Mouse (Mus musculus) limb, embryonic 15.5 days (tissue): ENCODE data around the gene Fbxw26. TPM values are rescaled to one million over a fixed set of nuclear protein-coding genes. Genes with fewer than 3 reads are reported as not detected.
"Not testable (repeated sequence)": the region's sequence is repeated elsewhere in the genome, so short reads cannot be mapped to it uniquely, and the experiment has no call there.

Source experiments
- ATAC-seq: fragments of 200-750 bp; cut with Nextera tagmentation; 2 replicates; pipeline ENCODE4 v1.8.0; 2017; ENCODE audit warnings: low read depth, moderate TSS enrichment; ENCODE audit not compliant: insufficient number of reproducible peaks, low FRiP score, low TSS enrichment
- H3K27ac ChIP-seq: fragments of 300-500 bp; sonication (generic); 2 replicates; pipeline ENCODE4 v1.5.1; 2015; ENCODE audit warnings: moderate library complexity, mild to moderate bottlenecking, inconsistent platforms
- H3K27me3 ChIP-seq: fragments of 300-500 bp; sonication (generic); 2 replicates; pipeline ENCODE4 v1.6.1; 2015; ENCODE audit warnings: inconsistent platforms
- H3K36me3 ChIP-seq: fragments of 300-500 bp; sonication (generic); 2 replicates; pipeline ENCODE4 v1.6.1; 2015; ENCODE audit warnings: inconsistent platforms
- H3K4me1 ChIP-seq: fragments of 300-500 bp; sonication (generic); 2 replicates; pipeline ENCODE4 v1.6.1; 2015; ENCODE audit warnings: inconsistent platforms
- H3K4me2 ChIP-seq: fragments of 300-500 bp; sonication (generic); 2 replicates; pipeline ENCODE4 v1.6.1; 2015; ENCODE audit warnings: mild to moderate bottlenecking, inconsistent platforms
- H3K4me3 ChIP-seq: fragments of 300-500 bp; sonication (generic); 2 replicates; pipeline ENCODE4 v1.5.1; 2015; ENCODE audit warnings: mild to moderate bottlenecking, inconsistent platforms
- H3K9ac ChIP-seq: fragments of 300-500 bp; sonication (generic); 2 replicates; pipeline ENCODE4 v1.6.1; 2015; ENCODE audit warnings: inconsistent platforms
- H3K9me3 ChIP-seq: fragments of 300-500 bp; sonication (generic); 2 replicates; pipeline ENCODE4 v1.6.1; 2016; ENCODE audit warnings: inconsistent platforms
- WGBS: fragments of 180-500 bp; shearing (Covaris S2); methylation state at CpG from one replicate; pipeline ENCODE4 v1.1.7; 2015; 5-methylcytosine and 5-hydroxymethylcytosine counted together
- polyA plus RNA-seq: library from polyadenylated mRNA; unstranded; fragments of >200 nt; fragmentation: Nextera tagmentation; extraction: Ambion mirVana; gene quantifications from 2 replicates; pipeline ENCODE4 v1.2.1, GENCODE M21; 2015

Fbxw26 gene
- not detected in 2 replicates for polyA plus RNA-seq

DNA sequence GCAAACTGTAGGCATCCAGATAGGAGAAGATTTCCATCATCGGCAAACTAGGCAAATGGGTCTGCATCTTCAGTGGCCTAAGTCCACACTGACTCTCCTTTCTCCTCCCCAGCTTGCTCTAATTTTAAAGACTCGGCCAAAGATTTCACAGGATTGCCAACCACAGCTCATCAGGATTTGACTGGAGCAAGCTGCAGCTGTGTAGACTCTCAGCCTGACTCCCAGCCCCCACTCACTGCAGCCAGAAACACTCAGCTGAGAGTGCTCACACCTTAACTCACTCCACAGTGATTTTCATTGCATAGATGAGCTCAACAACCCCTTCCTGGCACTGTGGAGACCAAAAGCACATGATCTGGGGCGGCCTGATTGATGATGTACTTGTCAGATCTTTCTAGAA lies at the start of gene Fbxw26:
Fbxw26 (minus strand) TSS at position 101 of the 400 bp plus-strand sequence.
- ATAC-seq, H3K4me3 ChIP-seq, H3K4me2 ChIP-seq, H3K9me3 ChIP-seq, H3K27me3 ChIP-seq, H3K9ac ChIP-seq, H3K36me3 ChIP-seq, H3K4me1 ChIP-seq, H3K27ac ChIP-seq: not testable (repeated sequence)
- WGBS: 77% methylated on average over 3 of the region's 3 CpGs

DNA sequence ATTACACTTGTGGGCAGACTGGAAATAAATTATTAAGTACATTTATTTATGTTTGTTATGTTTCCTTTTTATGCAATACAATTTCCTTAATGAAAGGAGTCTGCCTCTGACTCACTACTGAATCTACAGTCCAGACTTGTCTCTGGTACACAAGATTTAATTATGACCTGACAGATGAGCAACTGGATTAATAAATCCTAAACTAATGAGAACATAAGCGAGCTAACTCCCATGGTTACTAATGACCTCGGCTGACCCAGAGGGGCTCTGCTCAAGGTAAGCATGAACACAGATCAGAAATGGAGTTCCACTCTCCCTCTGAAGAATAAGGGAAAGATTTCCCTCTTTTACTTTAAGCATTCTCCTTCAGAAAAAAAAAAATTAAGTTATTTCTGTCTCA lies 49.3 kb upstream of the Fbxw26 start:
- Histone ChIP-seq H3K27ac (no peak overlapping the region), H3K4me3 (no peak overlapping the region), H3K4me2 (no peak overlapping the region), H3K4me1 (no peaks in the 10 kb centered on the region), H3K9me3 (no peaks in the 10 kb centered on the region), H3K27me3 (no peaks in the 10 kb centered on the region), H3K36me3 (no peaks in the 10 kb centered on the region), H3K9ac (no peak overlapping the region)
- ATAC-seq: no peak
- WGBS: 63% methylated on average over 2 of the region's 2 CpGs

- not testable (repeated sequence) for ATAC-seq, H3K4me1 ChIP-seq, H3K27ac ChIP-seq, H3K36me3 ChIP-seq, H3K4me3 ChIP-seq, H3K27me3 ChIP-seq, H3K4me2 ChIP-seq, H3K9me3 ChIP-seq, H3K9ac ChIP-seq
- WGBS: 77% methylated on average over 4 of the region's 4 CpGs
These were observed 44.7 kb upstream of the Fbxw26 start, which contains the start of gene Fbxw27 for GRCm38 (mm10) chr9:109790570-109790969. Gene Fbxw27, minus strand, starts transcription at chr9:109790670.

- H3K27ac ChIP-seq, H3K4me2 ChIP-seq, ATAC-seq, H3K4me3 ChIP-seq, H3K27me3 ChIP-seq, H3K9ac ChIP-seq, H3K9me3 ChIP-seq, H3K36me3 ChIP-seq, H3K4me1 ChIP-seq: not testable (repeated sequence)
- 70% methylated on average over 1 of the region's 1 CpGs for WGBS
These were observed 21.0 kb upstream of the Fbxw26 start for GRCm38 (mm10) chr9:109766841-109767240.

- not testable (repeated sequence) for H3K4me3 ChIP-seq, H3K4me2 ChIP-seq, ATAC-seq, H3K9me3 ChIP-seq, H3K9ac ChIP-seq, H3K27ac ChIP-seq, H3K27me3 ChIP-seq, H3K4me1 ChIP-seq, H3K36me3 ChIP-seq
- 66% methylated on average over 4 of the region's 4 CpGs for WGBS
These were observed 43.3 kb downstream of the Fbxw26 start, which contains the start of gene Fbxw18 for GRCm38 (mm10) chr9:109702600-109702999. Gene Fbxw18, minus strand, starts transcription at chr9:109702700.

- WGBS: 8% methylated on average over 1 of the region's 1 CpGs
- Histone ChIP-seq H3K4me3 (no peak overlapping the region), H3K36me3 (no peaks in the 10 kb centered on the region), H3K27me3 (no peaks in the 10 kb centered on the region), H3K9ac (no peak overlapping the region), H3K4me1 (no peaks in the 10 kb centered on the region), H3K4me2 (no peak overlapping the region), H3K9me3 (no peaks in the 10 kb centered on the region), H3K27ac (no peak overlapping the region)
- ATAC-seq: no peak
These were observed 60.6 kb downstream of the Fbxw26 start for GRCm38 (mm10) chr9:109685299-109685698.

Other genes starting within 250 kb of the Fbxw26 start
- not detected in 2 replicates for gene Fbxw15, start 177.8 kb downstream of the Fbxw26 start, polyA plus RNA-seq
- not detected in 2 replicates for gene Fbxw24, start 120.0 kb downstream of the Fbxw26 start, polyA plus RNA-seq
- not detected in 2 replicates for gene Fbxw25, start 81.4 kb downstream of the Fbxw26 start, polyA plus RNA-seq
- not detected in 2 replicates for gene Fbxw18, start 43.4 kb downstream of the Fbxw26 start, polyA plus RNA-seq
- not detected in 2 replicates for gene Fbxw27, start 44.6 kb upstream of the Fbxw26 start, polyA plus RNA-seq
- gene Spink8, start 66.2 kb upstream of the Fbxw26 start, polyA plus RNA-seq: 1.6 and 2.2 TPM in 2 replicates
- 55.9 and 58.3 TPM in 2 replicates for gene Nme6, start 86.7 kb upstream of the Fbxw26 start, polyA plus RNA-seq
- 2.8 and 3.3 TPM in 2 replicates for gene Camp, start 103.5 kb upstream of the Fbxw26 start, polyA plus RNA-seq
- gene Cdc25a, start 129.5 kb upstream of the Fbxw26 start, polyA plus RNA-seq: 25.4 and 27.1 TPM in 2 replicates
- gene Map4, start 185.4 kb upstream of the Fbxw26 start, polyA plus RNA-seq: 67.1 and 80.0 TPM in 2 replicates